Mouse (Mus musculus) kidney, embryonic 14.5 days (tissue): Measurements from ENCODE around the gene Mpdu1. TPM values are rescaled to one million over a fixed set of nuclear protein-coding genes. Genes with fewer than 3 reads are reported as not detected.

ENCODE experiments used
- ATAC-seq: fragments of 200-750 bp; cut with Nextera tagmentation; 2 replicates; pipeline ENCODE4 v1.8.0; 2017; ENCODE audit warnings: moderate number of reproducible peaks, mild to moderate bottlenecking, moderate TSS enrichment, moderate library complexity; ENCODE audit not compliant: low FRiP score, low TSS enrichment
- H3K27ac ChIP-seq: fragments of 300-500 bp; sonication (generic); 2 replicates; pipeline ENCODE4 v1.5.1; 2014; ENCODE audit warnings: low read depth, mild to moderate bottlenecking, low read length, moderate library complexity, mixed read lengths
- H3K27me3 ChIP-seq: fragments of 300-500 bp; sonication (generic); 2 replicates; pipeline ENCODE4 v1.6.1; 2014; ENCODE audit warnings: mild to moderate bottlenecking, low read length; ENCODE audit not compliant: control insufficient read depth, insufficient read depth
- H3K36me3 ChIP-seq: fragments of 300-500 bp; sonication (generic); 2 replicates; pipeline ENCODE4 v1.6.1; 2014; ENCODE audit warnings: low read length, mixed read lengths; ENCODE audit not compliant: control insufficient read depth, insufficient read depth
- H3K4me1 ChIP-seq: fragments of 300-500 bp; sonication (generic); 2 replicates; pipeline ENCODE4 v1.6.1; 2014; ENCODE audit warnings: low read length, mixed read lengths; ENCODE audit not compliant: control insufficient read depth, insufficient read depth
- H3K4me2 ChIP-seq: fragments of 300-500 bp; sonication (generic); replicated peaks from 2 replicates; pipeline ENCODE4 v1.6.1; 2014; ENCODE audit warnings: low read depth, mild to moderate bottlenecking, low read length
- H3K4me3 ChIP-seq: fragments of 300-500 bp; sonication (generic); 2 replicates; pipeline ENCODE4 v1.5.1; 2014; ENCODE audit warnings: mild to moderate bottlenecking, low read length
- H3K9ac ChIP-seq: fragments of 300-500 bp; sonication (generic); 2 replicates; pipeline ENCODE4 v1.6.1; 2014; ENCODE audit warnings: low read depth, mild to moderate bottlenecking, low read length, moderate library complexity
- H3K9me3 ChIP-seq: fragments of 300-500 bp; sonication (generic); 2 replicates; pipeline ENCODE4 v1.6.1; 2016; ENCODE audit warnings: low read length; ENCODE audit not compliant: control insufficient read depth
- WGBS: fragments of 180-500 bp; shearing (Covaris S2); extraction: QIAGEN DNeasy Blood & Tissue Kit; methylation state at CpG from one replicate; pipeline ENCODE4 v1.1.7; 2014; 5-methylcytosine and 5-hydroxymethylcytosine counted together
- polyA plus RNA-seq: library from polyadenylated mRNA; unstranded; fragments of >200 nt; fragmentation: Nextera tagmentation; extraction: Ambion mirVana; gene quantifications from 2 replicates; pipeline ENCODE4 v1.2.1, GENCODE M21; 2014

The Mpdu1 gene
- polyA plus RNA-seq, 1 experiment from 2014 or later = 42.3 TPM

- H3K9me3 ChIP-seq = no peaks in the 10 kb centered on the region
- H3K27me3 ChIP-seq = no peaks in the 10 kb centered on the region
- H3K9ac ChIP-seq = peak within 1 kb of the TSS; percentile 100
- H3K4me2 ChIP-seq = peak within 1 kb of the TSS; percentile 65
- ATAC-seq = peak; percentile 98
- peak within 1 kb of the TSS; percentile 97 for H3K27ac ChIP-seq
- peaks cover 78% of the 10 kb centered on the region for H3K36me3 ChIP-seq
- H3K4me3 ChIP-seq = peak within 1 kb of the TSS; percentile 100
- WGBS = under 1% methylated on average over 36 of the region's 36 CpGs
- H3K4me1 ChIP-seq = peaks cover 9% of the 10 kb centered on the region; the same call in 1 of the 2 replicates
These were observed 9.8 kb upstream of the Mpdu1 start, which contains the start of gene Eif4a1 for GRCm38 (mm10) chr11:69672211-69672706. Eif4a1 (minus strand) TSS chr11:69672423.

GRCm38 (mm10) chr11:69671726-69672124 is 9.3 kb upstream of the Mpdu1 start:
- Histone ChIP-seq H3K4me3 (peak overlapping the region; percentile 100), H3K27me3 (no peaks in the 10 kb centered on the region), H3K9ac (peak overlapping the region; percentile 100), H3K4me1 (peaks cover 9% of the 10 kb centered on the region; the same call in 1 of the 2 replicates), H3K36me3 (peaks cover 73% of the 10 kb centered on the region), H3K27ac (peak overlapping the region; percentile 97), H3K9me3 (no peaks in the 10 kb centered on the region), H3K4me2 (peak overlapping the region; percentile 65)
- peak; percentile 13 for ATAC-seq
- under 1% methylated on average over 38 of the region's 43 CpGs for WGBS

DNA sequence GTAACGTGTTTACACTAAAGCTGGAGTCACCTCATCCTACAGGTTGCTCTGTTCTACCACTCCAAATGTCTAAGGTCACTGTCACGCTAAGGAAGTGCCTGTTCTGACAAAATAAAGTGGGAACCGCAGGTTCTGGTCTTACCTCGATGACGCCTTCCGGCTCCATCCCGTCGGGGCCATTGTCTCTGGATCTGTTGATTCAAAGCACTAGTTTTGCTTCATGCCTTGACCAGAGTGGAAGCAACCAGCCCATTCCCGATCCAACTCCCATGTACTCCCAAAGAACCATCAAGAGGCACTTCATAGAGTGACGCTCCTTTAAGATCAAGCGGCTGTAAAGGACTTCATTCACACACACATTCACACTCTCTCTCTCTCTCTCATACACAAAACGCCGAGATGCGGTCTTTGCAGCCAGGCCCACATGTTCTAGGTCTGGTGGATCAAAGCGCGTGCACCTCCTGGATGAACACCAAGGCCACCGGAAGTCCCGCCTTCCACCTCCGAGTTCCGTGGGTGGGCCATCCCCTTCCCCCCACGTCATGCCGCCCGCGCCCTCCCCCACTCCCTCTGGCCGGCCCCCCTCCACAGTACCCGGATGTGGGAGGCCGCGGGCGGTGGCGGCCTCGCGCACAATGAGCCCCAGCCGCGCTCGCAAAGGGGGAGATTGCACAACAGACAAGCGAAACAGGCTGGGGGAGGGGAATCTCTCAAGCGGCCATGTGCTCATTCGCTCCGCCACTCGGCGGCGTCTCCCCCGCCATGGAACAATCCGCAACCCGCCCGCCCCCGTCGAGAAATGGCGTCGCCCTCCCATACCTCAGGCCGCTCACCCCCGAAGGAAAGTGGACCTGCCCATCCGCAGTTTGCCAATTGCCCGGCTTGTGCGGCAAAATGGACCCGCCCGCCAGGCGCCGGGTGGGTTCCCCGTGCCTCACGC is 8.6 kb upstream of the Mpdu1 start:
- Histone ChIP-seq H3K9ac (peak overlapping the region; percentile 100), H3K27me3 (no peaks in the 10 kb centered on the region), H3K4me1 (peaks cover 9% of the 10 kb centered on the region; the same call in 1 of the 2 replicates), H3K4me3 (peak overlapping the region; percentile 100), H3K36me3 (peaks cover 73% of the 10 kb centered on the region), H3K4me2 (peak overlapping the region; percentile 65), H3K27ac (peak overlapping the region; percentile 97), H3K9me3 (no peaks in the 10 kb centered on the region)
- WGBS = 2% methylated on average over 54 of the region's 61 CpGs
- peak; percentile 73 for ATAC-seq

- no peak overlapping the region for H3K27ac ChIP-seq
- 89% methylated on average over 3 of the region's 3 CpGs for WGBS
- no peaks in the 10 kb centered on the region for H3K27me3 ChIP-seq
- H3K9me3 ChIP-seq = no peaks in the 10 kb centered on the region
- H3K4me3 ChIP-seq = no peak overlapping the region
- no peak for ATAC-seq
- H3K9ac ChIP-seq = no peak overlapping the region
- peaks cover 65% of the 10 kb centered on the region for H3K36me3 ChIP-seq
- H3K4me1 ChIP-seq = peaks cover 10% of the 10 kb centered on the region; the same call in 1 of the 2 replicates
- no peak overlapping the region for H3K4me2 ChIP-seq
These were observed 4.2 kb upstream of the Mpdu1 start for GRCm38 (mm10) chr11:69666665-69667005.

- Histone ChIP-seq H3K27ac (no peak within 1 kb of the TSS; the same call in 1 of the 2 replicates), H3K4me3 (no peak within 1 kb of the TSS), H3K9ac (no peak within 1 kb of the TSS; the same call in 1 of the 2 replicates), H3K27me3 (no peaks in the 10 kb centered on the region), H3K36me3 (peaks cover 65% of the 10 kb centered on the region), H3K4me2 (no peak within 1 kb of the TSS), H3K9me3 (no peaks in the 10 kb centered on the region), H3K4me1 (peaks cover 10% of the 10 kb centered on the region; the same call in 1 of the 2 replicates)
- no peak for ATAC-seq
- WGBS = 40% methylated on average over 7 of the region's 7 CpGs
These were observed 3.7 kb upstream of the Mpdu1 start, which contains the start of gene Cd68 for GRCm38 (mm10) chr11:69665961-69666664. Cd68 (minus strand) TSS chr11:69666153.

GRCm38 (mm10) chr11:69665457-69665960 is 3.1 kb upstream of the Mpdu1 start:
- Histone ChIP-seq H3K4me1 (peaks cover 10% of the 10 kb centered on the region; the same call in 1 of the 2 replicates), H3K9me3 (no peaks in the 10 kb centered on the region), H3K4me2 (no peak overlapping the region), H3K9ac (no peak overlapping the region), H3K4me3 (no peak overlapping the region), H3K27ac (no peak overlapping the region; the same call in 1 of the 2 replicates), H3K36me3 (peaks cover 62% of the 10 kb centered on the region), H3K27me3 (no peaks in the 10 kb centered on the region)
- no peak for ATAC-seq
- 75% methylated on average over 9 of the region's 9 CpGs for WGBS

DNA sequence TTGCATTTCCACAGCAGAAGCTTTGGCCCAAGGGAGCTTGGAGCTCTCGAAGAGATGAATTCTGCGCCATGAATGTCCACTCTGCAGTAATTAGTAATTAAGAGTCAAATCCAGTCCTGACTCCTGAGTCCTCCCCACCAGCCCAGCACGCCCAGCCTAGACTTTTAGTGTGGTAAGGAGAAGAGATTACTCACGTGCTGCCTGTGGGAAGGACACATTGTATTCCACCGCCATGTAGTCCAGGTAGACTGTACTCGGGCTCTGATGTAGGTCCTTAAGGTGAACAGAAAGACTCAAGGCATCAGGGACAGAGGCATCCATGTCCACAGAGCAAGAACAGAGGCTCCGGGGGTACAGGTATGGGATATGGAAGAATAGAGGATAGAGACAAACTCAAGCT is 2.4 kb upstream of the Mpdu1 start:
- Histone ChIP-seq H3K4me3 (no peak overlapping the region), H3K36me3 (peaks cover 55% of the 10 kb centered on the region), H3K9ac (no peak overlapping the region; the same call in 1 of the 2 replicates), H3K27me3 (no peaks in the 10 kb centered on the region), H3K4me1 (peaks cover 8% of the 10 kb centered on the region; the same call in 1 of the 2 replicates), H3K9me3 (no peaks in the 10 kb centered on the region), H3K4me2 (no peak overlapping the region), H3K27ac (no peak overlapping the region)
- 93% methylated on average over 7 of the region's 7 CpGs for WGBS
- no peak for ATAC-seq

DNA sequence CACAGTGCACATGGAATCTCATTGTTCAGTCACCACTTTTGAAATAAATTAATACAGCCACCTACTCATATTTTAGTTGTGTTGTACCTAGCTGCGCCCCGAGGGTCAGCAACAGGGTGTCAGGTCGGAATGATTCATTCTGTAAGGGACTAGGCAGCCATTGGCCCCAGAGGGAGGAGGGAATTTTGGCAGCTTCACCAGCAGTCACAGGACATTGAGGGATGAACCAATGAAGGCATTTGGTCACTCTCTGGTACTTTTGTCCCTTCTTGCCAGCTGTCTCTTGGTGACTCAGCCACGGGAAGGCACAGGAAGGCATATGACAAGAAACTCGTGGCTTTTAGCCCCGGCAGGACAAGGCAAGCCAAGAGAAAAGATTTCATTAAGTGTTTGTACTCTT is 1.4 kb upstream of the Mpdu1 start:
- H3K4me1 ChIP-seq = peaks cover 5% of the 10 kb centered on the region; the same call in 1 of the 2 replicates
- no peak overlapping the region for H3K27ac ChIP-seq
- no peak overlapping the region for H3K9ac ChIP-seq
- H3K36me3 ChIP-seq = peaks cover 50% of the 10 kb centered on the region
- no peaks in the 10 kb centered on the region for H3K9me3 ChIP-seq
- H3K4me2 ChIP-seq = no peak overlapping the region
- no peak for ATAC-seq
- no peak overlapping the region for H3K4me3 ChIP-seq
- H3K27me3 ChIP-seq = no peaks in the 10 kb centered on the region
- 83% methylated on average over 6 of the region's 6 CpGs for WGBS
